Mouse (Mus musculus) testis, postnatal 10 days (tissue): ENCODE results near the gene Nos1ap.

Experiments used
- DNase-seq: peaks from one replicate; pipeline ENCODE4 v3.0.0; 2021; ENCODE audit warnings: low spot score

Nos1ap gene

GRCm38 (mm10) chr1:170501970-170502369, 87.7 kb downstream of the Nos1ap start:
- no peak for DNase-seq

GRCm38 (mm10) chr1:170501556-170501955, 88.1 kb downstream of the Nos1ap start:
- no peak for DNase-seq

GRCm38 (mm10) chr1:170499891-170500290, 89.8 kb downstream of the Nos1ap start:
- no peak for DNase-seq

GRCm38 (mm10) chr1:170499466-170499865, 90.2 kb downstream of the Nos1ap start:
- DNase-seq: no peak

GRCm38 (mm10) chr1:170498645-170499044, 91.0 kb downstream of the Nos1ap start:
- no peak for DNase-seq

GRCm38 (mm10) chr1:170496221-170496620, 93.4 kb downstream of the Nos1ap start:
- no peak for DNase-seq

- DNase-seq: no peak
Measured at GRCm38 (mm10) chr1:170495538-170496183, 94.0 kb downstream of the Nos1ap start.

- no peak for DNase-seq
Measured at GRCm38 (mm10) chr1:170492527-170492926, 97.1 kb downstream of the Nos1ap start.

GRCm38 (mm10) chr1:170492027-170492426, 97.6 kb downstream of the Nos1ap start:
- no peak for DNase-seq

GRCm38 (mm10) chr1:170489936-170490335, 99.7 kb downstream of the Nos1ap start:
- no peak for DNase-seq

GRCm38 (mm10) chr1:170489450-170489849, 100.2 kb downstream of the Nos1ap start:
- DNase-seq: no peak

- no peak for DNase-seq
Measured at GRCm38 (mm10) chr1:170485119-170485518, 104.5 kb downstream of the Nos1ap start.

GRCm38 (mm10) chr1:170482236-170482905, 107.3 kb downstream of the Nos1ap start:
- DNase-seq: no peak

- no peak for DNase-seq
Measured at GRCm38 (mm10) chr1:170481093-170481492, 108.6 kb downstream of the Nos1ap start.

- DNase-seq: no peak
Measured at GRCm38 (mm10) chr1:170479458-170479798, 110.2 kb downstream of the Nos1ap start.

GRCm38 (mm10) chr1:170478791-170479457, 110.7 kb downstream of the Nos1ap start:
- no peak for DNase-seq

- no peak for DNase-seq
Measured at GRCm38 (mm10) chr1:170477636-170478600, 111.7 kb downstream of the Nos1ap start.

GRCm38 (mm10) chr1:170473460-170473859, 116.2 kb downstream of the Nos1ap start:
- no peak for DNase-seq

- DNase-seq: no peak
Measured at GRCm38 (mm10) chr1:170472861-170473260, 116.8 kb downstream of the Nos1ap start.

GRCm38 (mm10) chr1:170466099-170467009, 123.3 kb downstream of the Nos1ap start:
- DNase-seq: no peak

- DNase-seq: no peak
Measured at GRCm38 (mm10) chr1:170462140-170462539, 127.5 kb downstream of the Nos1ap start.
